Mouse (Mus musculus): ENCODE results near the gene Spns3.

Spns3 gene

GRCm38 (mm10) chr11:72550134-72550988 is at the start of gene Spns3:
Spns3 (minus strand) TSS chr11:72550506.
- DNase-seq (ENCODE audit: low spot score): no peak

DNA sequence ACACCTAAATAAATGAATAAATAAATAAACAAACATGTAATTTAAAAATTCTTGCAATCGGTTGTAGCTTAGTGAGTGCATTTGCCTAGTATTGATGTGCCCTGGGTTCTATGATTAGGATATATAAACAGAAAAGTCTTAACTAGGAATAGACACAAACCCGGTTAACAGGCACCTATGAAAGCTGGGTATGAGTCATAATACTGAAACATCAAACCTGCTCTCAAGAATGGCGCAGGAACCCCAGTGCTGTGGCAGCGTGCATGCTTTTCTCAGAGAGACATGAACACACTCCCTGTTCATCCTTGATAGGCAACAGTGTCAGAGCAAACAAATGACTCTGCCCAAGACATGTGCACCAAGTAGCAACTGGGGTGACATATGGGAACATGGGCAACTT is 47.5 kb upstream of the Spns3 start:
- no peak for DNase-seq (ENCODE audit: low spot score)

- no peak for DNase-seq (ENCODE audit: low spot score)
These were observed 44.9 kb upstream of the Spns3 start for GRCm38 (mm10) chr11:72595010-72595737.

GRCm38 (mm10) chr11:72587537-72588233 is 37.4 kb upstream of the Spns3 start:
- no peak for DNase-seq (ENCODE audit: low spot score)

- DNase-seq (ENCODE audit: low spot score): no peak
These were observed 36.3 kb upstream of the Spns3 start for GRCm38 (mm10) chr11:72586570-72586969.

- no peak for DNase-seq (ENCODE audit: low spot score)
These were observed 32.8 kb upstream of the Spns3 start for GRCm38 (mm10) chr11:72583092-72583491.

GRCm38 (mm10) chr11:72582448-72582705 is 32.1 kb upstream of the Spns3 start:
- DNase-seq (ENCODE audit: low spot score): no peak

DNA sequence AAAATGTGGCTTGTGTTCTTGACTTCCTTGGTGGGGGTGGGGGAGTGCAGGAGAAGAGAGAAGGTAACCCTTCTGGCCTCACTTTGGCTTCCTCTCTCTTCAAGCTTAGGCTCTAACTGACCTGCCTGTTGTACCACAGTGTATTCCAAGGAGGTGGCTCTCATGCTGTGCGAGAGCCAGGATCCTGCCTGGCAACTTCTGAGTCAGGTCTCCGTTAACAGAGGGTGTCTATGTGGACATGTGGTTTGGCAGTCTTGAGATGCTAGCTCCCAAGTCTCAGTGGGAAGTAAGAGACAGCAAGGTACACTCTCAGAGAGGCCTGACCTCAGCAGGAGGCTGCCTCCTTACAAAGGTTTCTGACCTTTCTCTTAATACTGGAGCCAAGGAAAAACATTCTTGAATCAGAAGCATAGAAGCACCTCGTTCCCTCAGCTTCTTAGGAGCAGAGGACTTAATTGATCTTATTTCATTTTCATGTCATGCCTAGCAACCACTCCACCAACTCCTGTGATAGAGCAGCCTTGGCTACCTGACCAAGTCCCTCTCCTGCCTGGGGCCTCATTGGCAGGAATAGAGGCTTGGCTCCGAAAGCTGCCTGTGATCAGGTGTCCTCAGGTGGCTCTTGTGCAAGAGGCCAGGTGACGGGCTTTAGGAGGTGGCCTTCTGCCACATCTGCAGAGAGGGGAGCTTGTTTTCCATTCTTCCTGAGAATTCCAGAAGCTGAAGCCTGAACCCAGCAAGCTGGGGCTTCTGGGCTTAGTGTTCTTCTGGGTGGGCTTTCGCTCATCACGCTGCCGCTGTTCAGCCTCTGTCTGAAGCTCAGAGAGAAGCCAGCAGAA is 31.5 kb upstream of the Spns3 start:
- no peak for DNase-seq (ENCODE audit: low spot score)

- no peak for DNase-seq (ENCODE audit: low spot score)
These were observed 28.2 kb upstream of the Spns3 start for GRCm38 (mm10) chr11:72578471-72578870.

GRCm38 (mm10) chr11:72576466-72577351 is 26.4 kb upstream of the Spns3 start:
- no peak for DNase-seq (ENCODE audit: low spot score)

- no peak for DNase-seq (ENCODE audit: low spot score)
These were observed 25.8 kb upstream of the Spns3 start for GRCm38 (mm10) chr11:72576111-72576465.

- DNase-seq (ENCODE audit: low spot score): no peak
These were observed 23.5 kb upstream of the Spns3 start for GRCm38 (mm10) chr11:72573819-72574218.

- peak; percentile 82 for DNase-seq (ENCODE audit: low spot score)
These were observed 20.1 kb upstream of the Spns3 start for GRCm38 (mm10) chr11:72570319-72570979.

DNA sequence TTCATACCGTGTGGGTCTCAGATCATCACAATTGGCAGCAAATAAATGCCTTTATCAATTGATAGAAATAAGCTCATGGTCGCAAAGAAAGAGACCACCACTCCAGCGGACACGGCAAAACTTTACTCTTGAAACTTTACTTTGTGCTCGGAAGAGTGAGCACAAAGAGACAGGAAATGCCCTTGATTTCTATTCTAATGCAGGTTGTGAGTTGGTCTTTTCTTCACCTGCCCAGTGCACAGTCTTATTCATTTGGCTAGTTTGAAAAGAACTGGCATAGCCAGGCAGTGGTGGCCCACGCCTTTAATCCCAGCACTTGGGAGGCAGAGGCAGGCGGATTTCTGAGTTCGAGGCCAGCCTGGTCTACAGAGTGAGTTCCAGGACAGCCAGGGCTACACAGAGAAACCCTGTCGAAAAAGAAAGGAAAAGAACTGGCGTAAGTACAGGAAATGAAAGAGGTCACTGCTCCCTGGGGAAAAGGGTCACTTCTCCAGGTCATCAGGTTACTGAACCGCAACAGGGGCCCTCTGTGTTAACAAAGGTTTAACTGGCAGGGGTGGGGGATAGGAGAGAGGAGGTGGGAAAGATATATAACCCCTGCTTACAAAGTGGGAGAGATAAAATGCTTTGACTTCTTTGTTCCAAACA is 19.5 kb upstream of the Spns3 start:
- no peak for DNase-seq (ENCODE audit: low spot score)

- no peak for DNase-seq (ENCODE audit: low spot score)
These were observed 18.7 kb upstream of the Spns3 start for GRCm38 (mm10) chr11:72569051-72569450.

DNA sequence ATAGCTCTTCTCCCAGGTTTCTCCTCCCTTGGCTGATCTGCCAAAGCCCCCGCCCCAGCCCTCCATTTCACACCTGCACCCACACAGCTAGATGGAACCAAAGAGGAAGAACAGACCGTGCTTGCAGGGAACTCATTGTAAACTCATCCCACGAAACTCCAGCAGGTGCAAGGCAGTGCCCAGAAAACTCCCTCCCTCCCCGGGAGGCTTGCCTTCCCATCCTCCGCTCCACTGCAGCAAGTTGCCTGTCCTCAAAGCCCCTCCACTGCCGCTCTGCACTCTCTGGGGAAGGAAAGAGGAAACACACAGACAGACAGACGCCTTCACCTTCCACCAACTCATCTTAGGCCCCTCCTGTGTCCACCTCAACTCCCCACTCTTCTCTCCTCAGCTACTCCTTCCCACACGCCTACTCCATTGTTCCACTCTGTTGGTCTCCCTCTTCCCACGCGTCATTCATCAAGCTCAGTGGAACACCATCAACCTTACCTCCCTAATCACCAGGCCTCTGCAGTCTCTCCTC is 16.6 kb upstream of the Spns3 start:
- peak; percentile 76 for DNase-seq (ENCODE audit: low spot score)

DNA sequence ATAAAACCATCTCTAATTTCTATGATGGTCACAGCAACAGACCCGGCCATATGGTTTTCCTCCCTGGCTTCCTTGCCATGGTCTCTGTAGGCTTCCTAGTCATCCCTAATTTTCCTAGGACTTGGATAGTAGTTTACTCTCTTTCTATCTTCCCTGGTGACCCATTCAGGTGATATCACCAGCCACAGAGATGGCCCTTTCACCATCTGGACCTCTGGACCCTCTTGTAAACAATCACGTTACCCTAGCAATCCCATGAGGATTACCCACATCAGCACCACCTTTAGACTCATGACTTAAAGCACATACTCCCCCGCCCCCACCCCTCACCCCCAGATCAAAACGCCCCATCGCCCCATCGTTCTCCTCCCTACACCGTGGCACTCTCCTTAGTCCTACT is 16.0 kb upstream of the Spns3 start:
- no peak for DNase-seq (ENCODE audit: low spot score)

- peak; percentile 49 for DNase-seq (ENCODE audit: low spot score)
These were observed 14.0 kb upstream of the Spns3 start for GRCm38 (mm10) chr11:72564232-72564807.

- no peak for DNase-seq (ENCODE audit: low spot score)
These were observed 10.4 kb upstream of the Spns3 start for GRCm38 (mm10) chr11:72560661-72561060.

Data from layer of hippocampus, adult 11-12 months (tissue).